Mouse (Mus musculus) neural tube, embryonic 11.5 days (tissue): ENCODE measurements around the gene Bpifc. TPM values are rescaled to one million over a fixed set of nuclear protein-coding genes. Genes with fewer than 3 reads are reported as not detected.
"Not testable (repeated sequence)": the region's sequence is repeated elsewhere in the genome, so short reads cannot be mapped to it uniquely, and the experiment has no call there.

Experiments
- ATAC-seq: fragments of 200-750 bp; cut with Nextera tagmentation; 2 replicates; pipeline ENCODE4 v1.8.0; 2017; ENCODE audit warnings: moderate number of reproducible peaks, mild to moderate bottlenecking, moderate TSS enrichment, moderate library complexity; ENCODE audit not compliant: insufficient read depth, low FRiP score, low TSS enrichment
- DNase-seq: peaks from one replicate; pipeline ENCODE4 v3.0.0-alpha.2; 2015; ENCODE audit warnings: low spot score
- H3K27ac ChIP-seq: fragments of 300-500 bp; sonication (generic); 2 replicates; pipeline ENCODE4 v1.5.1; 2014; ENCODE audit warnings: low read depth, mild to moderate bottlenecking, low read length
- H3K27me3 ChIP-seq: fragments of 300-500 bp; sonication (generic); 2 replicates; pipeline ENCODE4 v1.6.1; 2014; ENCODE audit warnings: mild to moderate bottlenecking, low read length, mixed read lengths; ENCODE audit not compliant: control insufficient read depth, insufficient read depth
- H3K36me3 ChIP-seq: fragments of 300-500 bp; sonication (generic); 2 replicates; pipeline ENCODE4 v1.6.1; 2014; ENCODE audit warnings: mild to moderate bottlenecking, low read length, moderate library complexity, mixed read lengths; ENCODE audit not compliant: control insufficient read depth, insufficient read depth
- H3K4me1 ChIP-seq: fragments of 300-500 bp; sonication (generic); 2 replicates; pipeline ENCODE4 v1.6.1; 2014; ENCODE audit warnings: low read length, mixed read lengths; ENCODE audit not compliant: control insufficient read depth, insufficient read depth
- H3K4me2 ChIP-seq: fragments of 300-500 bp; sonication (generic); 2 replicates; pipeline ENCODE4 v1.6.1; 2014; ENCODE audit warnings: low read depth, mild to moderate bottlenecking, moderate library complexity
- H3K4me3 ChIP-seq: fragments of 300-500 bp; sonication (generic); 2 replicates; pipeline ENCODE4 v1.5.1; 2014; ENCODE audit warnings: low read depth, low read length
- H3K9ac ChIP-seq: fragments of 300-500 bp; sonication (generic); 2 replicates; pipeline ENCODE4 v1.6.1; 2014; ENCODE audit warnings: mild to moderate bottlenecking, low read length
- H3K9me3 ChIP-seq: fragments of 300-500 bp; sonication (generic); 2 replicates; pipeline ENCODE4 v1.6.1; 2016; ENCODE audit warnings: low read length; ENCODE audit not compliant: control insufficient read depth
- WGBS: fragments of 180-500 bp; shearing (Covaris S2); extraction: QIAGEN DNeasy Blood & Tissue Kit; methylation state at CpG from one replicate; pipeline ENCODE4 v1.1.7; 2014; 5-methylcytosine and 5-hydroxymethylcytosine counted together
- polyA plus RNA-seq: library from polyadenylated mRNA; unstranded; fragments of >200 nt; fragmentation: Nextera tagmentation; extraction: Ambion mirVana; gene quantifications from 2 replicates; pipeline ENCODE4 v1.2.1, GENCODE M21; 2014

Gene Bpifc
- polyA plus RNA-seq, 1 experiment from 2014 or later, result not detected

DNA sequence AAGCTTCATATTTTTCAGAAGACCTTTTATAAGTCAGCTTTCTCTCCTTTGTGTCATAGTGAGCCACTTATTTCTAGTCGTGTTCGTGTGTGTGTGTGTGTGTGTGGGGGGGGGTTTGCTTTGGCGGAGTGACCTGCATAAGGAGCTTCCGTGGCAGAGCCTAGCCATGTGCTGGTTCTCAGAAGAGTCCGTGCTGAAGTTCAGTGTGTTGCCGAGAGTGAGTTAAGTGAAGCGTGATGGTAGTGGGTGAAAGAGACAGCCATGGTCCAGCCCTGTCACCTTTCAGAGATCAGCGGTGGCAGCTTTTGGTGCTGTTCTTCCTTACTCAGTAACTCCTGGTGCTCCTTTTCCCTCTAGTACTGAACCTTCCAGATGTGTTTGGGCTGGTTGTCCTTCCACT lies 32.4 kb upstream of the Bpifc start:
- 88% methylated on average over 8 of the region's 8 CpGs for WGBS
- Histone ChIP-seq H3K4me1 (no peaks in the 10 kb centered on the region), H3K27me3 (no peaks in the 10 kb centered on the region), H3K4me2 (no peak overlapping the region), H3K4me3 (no peak overlapping the region), H3K9ac (no peak overlapping the region), H3K36me3 (no peaks in the 10 kb centered on the region), H3K9me3 (no peaks in the 10 kb centered on the region), H3K27ac (no peak overlapping the region)
- DNase-seq (no peak), ATAC-seq (no peak)

DNA sequence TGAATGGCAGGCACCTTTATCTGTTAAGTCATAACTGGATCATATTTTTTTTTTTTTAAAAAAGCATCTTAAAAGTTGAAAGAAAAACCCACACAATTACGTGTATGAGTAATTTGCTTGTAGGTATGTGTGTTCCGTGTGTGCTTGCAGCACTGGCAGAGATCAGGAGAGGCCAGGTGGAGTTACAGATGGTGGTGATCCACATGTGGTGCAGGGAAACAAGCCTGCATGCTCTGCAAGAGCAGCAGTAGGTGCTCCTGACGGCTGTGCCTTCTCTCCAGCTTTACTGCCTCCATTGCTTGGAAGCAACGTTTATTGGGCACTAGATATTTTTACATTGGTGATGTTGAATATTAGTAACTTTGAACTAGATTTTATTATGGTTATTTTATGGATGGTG lies 32.0 kb upstream of the Bpifc start:
- DNase-seq (no peak), ATAC-seq (no peak)
- H3K27me3 ChIP-seq, result no peaks in the 10 kb centered on the region
- H3K4me2 ChIP-seq, result no peak overlapping the region
- no peak overlapping the region for H3K4me3 ChIP-seq
- no peaks in the 10 kb centered on the region for H3K9me3 ChIP-seq
- no peak overlapping the region for H3K9ac ChIP-seq
- H3K27ac ChIP-seq, result no peak overlapping the region
- no peaks in the 10 kb centered on the region for H3K36me3 ChIP-seq
- 85% methylated on average over 4 of the region's 4 CpGs for WGBS
- no peaks in the 10 kb centered on the region for H3K4me1 ChIP-seq

DNA sequence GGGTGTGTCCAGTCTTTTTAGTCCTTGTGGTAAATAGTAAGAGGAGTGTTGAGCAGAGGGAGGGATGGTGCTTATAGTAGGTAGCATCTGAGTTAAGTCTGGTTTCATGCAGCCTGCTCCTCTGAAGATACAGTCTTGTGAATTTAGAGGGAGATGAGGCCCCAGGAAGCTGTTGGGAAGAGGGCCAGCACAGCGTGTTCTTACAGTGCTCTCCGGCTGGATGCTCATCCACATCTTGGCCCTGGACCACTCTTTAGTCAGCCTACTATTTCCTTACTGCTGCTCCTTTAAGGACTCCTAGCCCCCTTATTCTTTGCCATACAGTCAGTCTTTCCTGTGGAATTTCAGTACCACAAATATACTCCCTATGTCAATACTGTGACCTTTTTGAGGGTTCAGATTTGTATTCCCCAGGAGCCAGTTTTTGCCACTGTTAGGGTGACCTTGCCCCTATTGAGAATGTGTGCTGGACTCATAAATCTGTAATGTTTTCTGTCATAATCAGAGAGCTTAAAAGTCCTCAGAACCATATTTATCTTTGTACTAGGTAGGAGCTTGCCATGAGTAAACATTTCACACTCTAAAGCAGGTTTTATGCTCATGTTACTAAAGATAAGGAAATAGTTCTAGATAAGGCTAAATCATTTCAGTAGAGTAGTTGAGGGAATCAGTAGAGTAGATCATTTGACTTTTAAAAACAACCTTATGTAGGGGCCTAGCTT lies 22.5 kb upstream of the Bpifc start:
- H3K4me3 ChIP-seq, result no peak overlapping the region
- H3K9me3 ChIP-seq, result no peaks in the 10 kb centered on the region
- H3K27me3 ChIP-seq, result no peaks in the 10 kb centered on the region
- no peak overlapping the region for H3K27ac ChIP-seq
- no peaks in the 10 kb centered on the region for H3K36me3 ChIP-seq
- 89% methylated on average over 2 of the region's 2 CpGs for WGBS
- DNase-seq (no peak), ATAC-seq (no peak)
- no peak overlapping the region for H3K9ac ChIP-seq
- H3K4me1 ChIP-seq, result 0 out of 2 replicates have a peak, but pooled peaks cover 3% of the 10 kb centered on the region
- H3K4me2 ChIP-seq, result no peak overlapping the region

DNA sequence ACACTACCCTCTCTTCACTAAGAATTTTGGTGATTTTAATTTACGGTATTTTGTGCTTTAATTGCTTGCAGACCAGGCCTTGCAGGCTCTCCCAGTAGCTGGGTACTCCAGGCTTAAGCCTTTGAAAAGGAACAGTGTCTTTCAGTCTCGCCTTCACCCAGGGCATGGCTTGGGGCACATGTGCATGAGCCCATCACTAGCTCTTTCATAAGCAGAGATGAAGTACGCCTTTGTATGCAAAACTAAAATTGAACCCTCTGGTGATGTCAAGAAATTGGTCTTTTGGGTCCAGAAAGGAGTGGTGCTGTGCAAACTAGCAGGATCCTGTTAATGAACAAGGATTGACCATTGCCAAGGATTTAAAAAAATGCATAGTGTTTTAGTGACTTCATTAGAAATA lies 20.8 kb upstream of the Bpifc start:
- no peak overlapping the region for H3K4me3 ChIP-seq
- no peak overlapping the region for H3K4me2 ChIP-seq
- 0 out of 2 replicates have a peak, but pooled peaks cover 3% of the 10 kb centered on the region for H3K4me1 ChIP-seq
- no peaks in the 10 kb centered on the region for H3K9me3 ChIP-seq
- H3K27ac ChIP-seq, result no peak overlapping the region
- no peak for ATAC-seq
- no peaks in the 10 kb centered on the region for H3K36me3 ChIP-seq
- no peak for DNase-seq
- no peak overlapping the region for H3K9ac ChIP-seq
- 72% methylated on average over 3 of the region's 3 CpGs for WGBS
- no peaks in the 10 kb centered on the region for H3K27me3 ChIP-seq

DNA sequence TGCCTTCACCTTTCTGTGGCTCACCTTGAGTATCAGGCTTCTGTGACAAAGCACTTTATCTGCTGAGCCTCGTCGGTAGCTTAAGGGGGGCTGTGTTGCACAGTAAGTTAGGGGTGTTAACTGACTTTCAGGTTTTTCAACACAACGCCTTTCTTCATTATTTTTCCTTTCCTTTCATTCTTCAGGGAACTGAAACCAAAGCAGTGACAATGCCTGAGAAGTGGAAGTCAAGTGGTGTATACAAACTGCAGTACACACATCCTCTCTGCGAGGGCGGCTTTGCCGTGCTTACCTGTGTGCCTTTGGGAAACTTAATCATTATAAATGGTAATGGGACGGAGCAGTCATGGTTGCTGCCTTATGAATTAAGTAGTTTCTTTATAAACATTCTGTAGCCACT lies 19.0 kb upstream of the Bpifc start:
- H3K27ac ChIP-seq, result no peak overlapping the region
- H3K36me3 ChIP-seq, result no peaks in the 10 kb centered on the region
- no peak for ATAC-seq
- H3K27me3 ChIP-seq, result no peaks in the 10 kb centered on the region
- no peak overlapping the region for H3K4me3 ChIP-seq
- H3K9ac ChIP-seq, result no peak overlapping the region
- no peaks in the 10 kb centered on the region for H3K9me3 ChIP-seq
- 93% methylated on average over 7 of the region's 7 CpGs for WGBS
- H3K4me2 ChIP-seq, result no peak overlapping the region
- 0 out of 2 replicates have a peak, but pooled peaks cover 3% of the 10 kb centered on the region for H3K4me1 ChIP-seq
- no peak for DNase-seq

DNA sequence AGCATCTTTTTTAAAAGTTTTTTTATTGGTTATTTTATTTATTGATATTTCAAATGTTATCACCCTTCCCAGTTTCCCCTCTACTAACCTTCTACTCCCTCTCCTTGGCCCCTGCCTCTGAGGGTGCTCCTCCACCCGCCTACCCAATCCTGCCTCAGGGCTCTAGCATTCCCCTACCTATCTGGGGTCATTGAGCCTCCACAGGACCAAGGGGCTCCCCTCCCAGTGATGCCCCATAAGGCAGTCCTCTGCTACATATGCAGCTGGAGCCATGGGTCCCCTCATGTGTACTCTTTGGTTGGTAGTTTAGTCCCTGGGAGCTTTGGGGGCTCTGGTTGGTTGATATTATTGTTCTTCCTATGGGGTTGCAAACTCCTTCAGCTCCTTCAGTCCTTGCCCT lies 15.1 kb upstream of the Bpifc start:
- not testable (repeated sequence) for H3K4me1 ChIP-seq, ATAC-seq, H3K36me3 ChIP-seq, H3K4me2 ChIP-seq, DNase-seq, H3K4me3 ChIP-seq, H3K27ac ChIP-seq, H3K9me3 ChIP-seq, H3K9ac ChIP-seq, H3K27me3 ChIP-seq
- 83% methylated on average over 1 of the region's 1 CpGs for WGBS

DNA sequence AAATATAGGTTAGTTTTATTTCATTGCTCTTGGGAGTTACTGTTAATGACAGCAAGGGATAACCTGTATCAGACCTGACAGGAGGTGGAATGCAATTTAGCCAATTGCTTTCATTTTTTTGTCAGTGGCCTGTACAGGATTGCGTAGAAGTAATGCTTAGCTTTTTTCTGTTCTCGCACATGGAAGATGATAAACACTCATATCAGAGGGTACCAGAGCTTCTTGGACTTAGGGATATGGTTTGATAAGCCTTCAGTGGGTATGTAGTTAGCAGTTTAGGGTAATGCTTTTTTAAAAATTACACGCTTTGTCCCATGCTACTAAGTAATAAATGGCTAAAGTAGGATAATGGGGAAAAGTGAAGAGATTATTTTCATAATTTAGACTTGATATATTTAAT lies 14.7 kb upstream of the Bpifc start:
- no peak for DNase-seq
- H3K36me3 ChIP-seq, result no peaks in the 10 kb centered on the region
- no peak overlapping the region for H3K27ac ChIP-seq
- 96% methylated on average over 3 of the region's 3 CpGs for WGBS
- H3K4me3 ChIP-seq, result no peak overlapping the region
- no peaks in the 10 kb centered on the region for H3K27me3 ChIP-seq
- H3K4me1 ChIP-seq, result no peaks in the 10 kb centered on the region
- no peaks in the 10 kb centered on the region for H3K9me3 ChIP-seq
- no peak overlapping the region for H3K9ac ChIP-seq
- no peak overlapping the region for H3K4me2 ChIP-seq
- no peak for ATAC-seq

DNA sequence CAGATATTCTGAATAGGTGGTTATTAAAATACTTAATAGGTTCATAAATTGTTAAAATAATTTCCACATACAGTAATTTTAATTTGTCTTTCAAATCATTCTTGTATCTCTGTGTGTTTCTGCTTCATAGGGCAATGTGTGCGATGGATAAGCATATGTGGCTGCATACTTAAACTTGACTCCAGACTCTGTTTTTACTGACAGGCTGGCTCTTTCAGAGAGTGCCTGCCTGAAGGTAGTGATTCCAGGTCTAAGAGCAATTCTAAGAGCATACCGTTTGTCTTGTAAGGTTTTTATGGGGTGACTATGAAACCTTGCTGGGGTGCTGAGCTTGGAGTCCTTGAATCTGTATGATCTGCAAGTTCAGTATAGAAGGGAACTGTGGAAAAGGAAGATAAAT lies 14.2 kb upstream of the Bpifc start:
- H3K9me3 ChIP-seq, result no peaks in the 10 kb centered on the region
- ATAC-seq (no peak), DNase-seq (no peak)
- 82% methylated on average over 2 of the region's 2 CpGs for WGBS
- H3K9ac ChIP-seq, result no peak overlapping the region
- H3K4me2 ChIP-seq, result no peak overlapping the region
- no peaks in the 10 kb centered on the region for H3K4me1 ChIP-seq
- H3K27me3 ChIP-seq, result no peaks in the 10 kb centered on the region
- no peak overlapping the region for H3K4me3 ChIP-seq
- no peaks in the 10 kb centered on the region for H3K36me3 ChIP-seq
- H3K27ac ChIP-seq, result no peak overlapping the region

DNA sequence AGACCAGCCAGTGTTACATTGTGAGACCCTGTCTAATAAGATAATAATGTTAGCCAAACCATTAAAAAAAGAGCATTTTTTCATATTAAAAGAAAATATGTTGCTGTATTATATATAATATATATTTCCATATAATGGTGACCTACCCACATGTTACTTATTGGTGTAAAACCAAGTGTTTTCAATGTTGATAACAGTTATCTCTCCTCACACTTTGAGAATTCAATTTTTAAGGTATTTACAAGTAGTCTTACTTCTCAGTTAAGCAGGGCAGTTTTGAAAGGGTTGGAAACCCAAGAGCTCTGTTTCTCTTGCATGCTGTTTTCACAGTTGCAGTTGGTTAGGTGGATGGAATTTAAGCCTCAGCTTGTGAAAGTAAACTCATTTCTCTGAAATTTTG lies 11.5 kb upstream of the Bpifc start:
- Histone ChIP-seq H3K36me3 (no peaks in the 10 kb centered on the region), H3K27me3 (no peaks in the 10 kb centered on the region), H3K4me3 (no peak overlapping the region), H3K9me3 (no peaks in the 10 kb centered on the region), H3K4me2 (no peak overlapping the region), H3K4me1 (no peaks in the 10 kb centered on the region), H3K27ac (no peak overlapping the region), H3K9ac (no peak overlapping the region)
- no peak for ATAC-seq
- no peak for DNase-seq
